Mouse (Mus musculus) forelimb bud, embryonic 11.5 days (tissue): ENCODE measurements around the gene Ttbk2.

Experiments used
- DNase-seq: peaks from one replicate; pipeline ENCODE4 v3.0.0-alpha.2; 2012; ENCODE audit warnings: low read depth, low spot score

Ttbk2 gene

GRCm38 (mm10) chr2:120748041-120748440, 102.4 kb downstream of the Ttbk2 start:
- no peak for DNase-seq

DNA sequence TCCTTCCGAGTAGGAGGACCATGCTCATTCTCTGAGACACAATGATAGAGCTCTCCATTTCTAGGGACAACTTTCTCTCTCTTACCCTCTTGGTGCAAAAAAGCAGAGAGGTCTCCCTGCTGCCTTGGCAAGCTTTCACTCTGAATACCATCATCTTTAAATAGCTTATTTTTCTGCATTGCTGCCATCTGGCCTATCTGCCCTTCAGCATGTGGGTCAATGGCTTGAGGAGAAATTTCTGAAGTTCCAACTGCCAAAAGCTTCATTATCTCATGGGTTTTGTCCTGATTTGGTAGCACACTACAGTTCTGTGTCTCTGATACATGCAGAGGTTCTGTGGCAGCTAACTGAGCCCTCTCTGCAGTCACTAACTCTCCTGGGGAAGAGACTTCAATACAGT, 104.9 kb downstream of the Ttbk2 start:
- DNase-seq = no peak

GRCm38 (mm10) chr2:120731877-120732530, 118.4 kb downstream of the Ttbk2 start:
- DNase-seq = no peak

- DNase-seq = peak; percentile 93
Measured at GRCm38 (mm10) chr2:120731167-120731862, 119.1 kb downstream of the Ttbk2 start.

DNA sequence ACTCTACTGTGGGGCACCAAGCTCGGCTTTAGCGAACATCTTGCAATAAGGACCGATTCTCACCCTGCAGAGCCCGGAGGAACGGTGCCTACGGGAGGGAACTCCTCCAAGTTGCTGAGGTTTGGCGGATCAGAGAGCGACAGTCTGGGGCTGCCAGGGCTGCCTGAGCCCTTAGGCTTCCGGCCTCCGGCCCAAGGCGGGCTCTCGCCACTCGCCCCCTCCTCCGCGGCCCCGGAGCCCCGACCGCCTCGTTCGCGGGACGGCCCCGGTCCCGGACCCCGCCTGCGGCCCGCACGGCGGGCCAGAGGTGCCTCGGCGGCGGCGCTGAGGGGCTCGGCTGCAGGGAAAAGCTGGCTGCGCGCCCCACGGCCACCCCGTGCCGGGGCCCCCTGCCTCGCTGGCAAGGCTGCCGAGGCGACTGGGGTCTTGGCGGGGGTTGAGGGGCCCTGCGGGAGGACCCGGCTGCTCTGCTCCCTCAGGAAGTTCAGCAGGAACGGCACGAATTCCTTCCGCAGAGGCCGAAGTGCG, 119.7 kb downstream of the Ttbk2 start:
- no peak for DNase-seq

DNA sequence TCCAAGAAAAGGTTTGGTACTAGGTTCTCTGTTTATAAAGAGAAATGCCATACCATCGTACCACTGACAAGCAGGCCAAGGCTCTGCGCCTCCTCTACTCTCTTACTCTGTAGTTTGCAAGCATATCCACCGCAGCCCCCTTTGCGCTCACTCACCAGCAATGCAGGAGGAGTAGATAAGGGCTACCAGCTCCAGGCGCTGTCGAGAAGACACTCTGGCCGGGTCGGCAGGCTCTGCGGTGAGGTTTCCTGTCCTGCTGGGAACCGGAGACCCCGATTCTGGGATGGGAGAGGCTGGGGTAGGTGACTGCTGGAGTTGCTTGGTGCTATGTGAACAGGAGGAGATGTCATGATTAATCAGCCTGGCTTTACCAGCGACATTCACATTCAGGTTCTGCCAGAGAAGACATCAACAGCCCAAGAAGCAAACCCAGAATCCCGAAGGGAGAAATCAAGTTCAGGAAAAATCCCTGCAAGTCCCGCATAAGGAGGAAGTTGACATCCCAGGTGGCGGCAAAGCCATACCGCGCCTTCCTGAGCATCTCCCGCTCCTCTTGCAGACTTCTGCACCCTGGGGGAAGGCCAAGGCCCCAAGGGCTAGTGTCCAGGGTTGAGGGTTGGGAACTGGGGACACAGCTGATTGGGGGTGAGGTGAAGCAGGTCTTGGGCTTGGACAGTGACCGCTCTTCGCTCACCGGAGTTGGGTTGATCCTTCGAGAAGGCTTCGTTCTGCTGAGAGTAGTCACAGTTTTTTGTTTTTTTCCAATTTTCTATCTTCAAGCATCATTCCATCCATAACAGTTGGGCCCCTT, 120.4 kb downstream of the Ttbk2 start:
- DNase-seq = no peak

DNA sequence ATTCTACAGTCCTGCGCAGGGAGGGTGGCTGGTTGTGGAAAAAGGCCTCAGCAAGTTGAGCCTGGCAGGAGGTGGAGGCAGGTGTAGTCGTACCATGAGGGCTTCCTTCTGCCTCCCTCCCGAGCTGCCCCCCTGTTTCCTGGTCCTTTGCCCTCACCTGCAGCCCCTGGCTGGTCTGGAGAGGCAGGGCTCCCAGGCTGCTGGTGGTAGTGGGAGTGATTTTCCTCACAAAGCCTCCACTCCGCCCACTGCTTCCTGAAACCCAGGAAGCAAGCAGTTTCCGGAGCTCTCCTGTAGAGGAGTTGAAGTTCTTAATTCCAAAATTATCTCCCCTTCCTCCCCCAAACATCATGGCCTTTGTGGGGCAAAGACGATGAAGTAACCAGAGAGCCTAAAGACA, 126.2 kb downstream of the Ttbk2 start:
- DNase-seq = no peak

DNA sequence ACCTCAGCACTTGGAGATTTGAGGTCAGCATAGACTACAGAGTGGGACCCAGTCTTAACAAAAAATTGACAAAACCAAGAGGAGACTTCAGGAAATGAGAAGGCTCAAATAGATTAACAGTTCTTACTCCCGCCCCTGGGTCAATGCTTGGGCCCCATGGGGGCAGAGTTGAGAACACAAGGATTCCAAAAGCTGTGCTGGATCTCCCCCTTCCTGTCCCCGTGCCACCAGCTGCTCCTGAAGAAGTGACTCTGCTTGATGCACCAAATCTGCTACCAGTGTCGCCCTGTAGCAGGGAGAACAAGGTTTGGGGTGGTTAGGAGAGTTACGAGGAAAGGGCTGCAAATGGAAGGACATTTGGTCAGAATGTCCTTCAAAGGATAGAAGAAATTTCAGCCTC, 126.8 kb downstream of the Ttbk2 start:
- DNase-seq = no peak

DNA sequence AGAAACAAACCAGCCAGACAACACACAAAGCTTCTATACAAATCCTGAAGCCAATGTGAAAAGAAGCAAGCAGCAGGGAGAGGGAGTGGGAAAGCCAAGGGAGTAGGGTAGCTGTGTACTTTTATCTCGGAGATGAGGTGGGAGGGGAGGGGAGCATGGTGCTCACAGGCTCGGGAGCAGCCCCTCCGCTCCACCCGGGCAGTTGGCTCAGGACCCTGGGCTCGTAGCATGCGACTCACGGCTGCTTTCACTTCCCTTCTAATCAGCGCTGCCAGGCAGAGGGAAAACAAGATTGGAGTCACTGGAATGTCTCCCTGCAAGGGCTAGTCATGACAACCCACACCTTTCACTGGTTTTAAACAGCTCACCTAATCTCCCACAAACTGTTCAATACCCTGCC, 127.9 kb downstream of the Ttbk2 start:
- no peak for DNase-seq

DNA sequence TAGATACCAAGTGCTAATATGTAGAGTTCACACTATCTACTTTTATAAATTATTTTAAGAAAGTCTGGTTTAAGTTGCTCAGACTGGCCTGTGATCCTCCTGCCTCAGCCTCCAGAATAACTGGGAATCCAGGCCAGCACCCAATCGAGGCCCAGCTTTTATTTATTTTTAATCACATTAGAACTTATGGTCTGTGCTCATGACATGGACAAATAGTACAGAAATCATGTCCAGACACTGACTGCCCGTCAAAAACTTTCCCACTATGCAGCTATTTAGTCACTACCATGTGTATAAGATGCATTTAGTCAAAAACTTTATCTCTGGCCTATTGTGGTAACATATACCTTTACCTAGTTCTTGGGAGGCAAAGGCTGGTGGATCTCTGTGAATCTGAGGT, 128.5 kb downstream of the Ttbk2 start:
- DNase-seq = no peak

GRCm38 (mm10) chr2:120720821-120721220, 129.6 kb downstream of the Ttbk2 start:
- DNase-seq = no peak

GRCm38 (mm10) chr2:120718496-120718895, 131.9 kb downstream of the Ttbk2 start:
- DNase-seq = no peak

DNA sequence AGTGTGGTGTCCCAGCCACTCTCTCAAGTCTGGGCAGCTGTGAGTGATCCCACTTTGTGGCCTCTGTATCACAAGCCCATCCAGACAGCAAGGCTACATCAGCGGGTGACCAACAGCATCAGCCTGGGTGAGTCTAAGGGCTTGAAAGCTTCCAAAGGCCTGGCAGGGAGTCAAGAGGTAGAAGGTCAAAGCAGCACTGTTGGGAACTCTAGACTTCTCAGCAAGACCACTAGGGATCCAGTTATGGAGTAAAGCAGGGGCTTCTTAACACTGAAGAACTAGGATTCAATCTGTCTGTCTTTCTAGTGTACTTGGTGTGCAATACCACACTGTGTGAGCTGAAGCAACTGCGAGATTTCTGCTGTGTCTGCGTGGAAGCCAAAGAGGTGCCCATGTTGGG, 137.0 kb downstream of the Ttbk2 start:
- DNase-seq = no peak

DNA sequence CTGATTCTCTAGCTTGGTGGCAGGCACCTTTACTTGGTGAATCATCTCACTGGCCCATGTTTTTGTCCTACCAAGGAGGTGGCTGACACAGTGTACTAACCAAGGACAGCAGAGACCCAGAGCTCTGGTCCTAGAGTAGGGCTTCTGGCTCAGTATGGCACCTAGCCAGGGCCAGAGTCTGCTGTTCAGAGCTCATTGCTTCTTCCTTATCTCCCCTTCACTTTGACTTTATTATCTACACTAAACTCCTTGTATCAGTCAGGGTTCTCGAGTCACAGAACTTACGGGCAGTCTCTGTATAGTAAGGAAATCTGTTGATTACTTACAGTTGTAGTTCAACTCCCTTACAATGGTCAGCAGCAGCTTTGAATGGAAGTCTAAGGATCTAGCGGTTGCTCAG, 139.5 kb downstream of the Ttbk2 start:
- no peak for DNase-seq

DNA sequence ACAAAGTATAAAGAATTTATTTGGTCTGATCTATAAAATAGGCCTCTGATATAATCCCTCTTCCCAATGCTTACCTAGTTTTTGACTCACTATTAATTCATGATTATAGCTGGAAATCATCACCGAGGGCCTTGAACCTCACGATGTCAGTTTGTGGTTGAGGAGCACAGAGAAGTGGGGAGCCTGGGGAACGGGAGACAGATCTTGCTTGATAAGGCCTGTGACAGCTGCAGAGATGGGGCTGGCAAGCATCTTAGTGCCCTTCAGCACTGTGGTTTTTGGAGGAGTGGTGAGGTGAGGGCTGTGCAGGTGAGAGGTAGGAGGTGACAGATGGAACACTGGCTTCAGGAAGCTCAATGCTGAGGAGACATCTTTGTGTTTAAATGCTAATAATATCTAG, 140.2 kb downstream of the Ttbk2 start:
- DNase-seq = no peak

- no peak for DNase-seq
Measured at GRCm38 (mm10) chr2:120707041-120707440, 143.4 kb downstream of the Ttbk2 start.

- no peak for DNase-seq
Measured at GRCm38 (mm10) chr2:120702675-120703074, 147.7 kb downstream of the Ttbk2 start.

DNA sequence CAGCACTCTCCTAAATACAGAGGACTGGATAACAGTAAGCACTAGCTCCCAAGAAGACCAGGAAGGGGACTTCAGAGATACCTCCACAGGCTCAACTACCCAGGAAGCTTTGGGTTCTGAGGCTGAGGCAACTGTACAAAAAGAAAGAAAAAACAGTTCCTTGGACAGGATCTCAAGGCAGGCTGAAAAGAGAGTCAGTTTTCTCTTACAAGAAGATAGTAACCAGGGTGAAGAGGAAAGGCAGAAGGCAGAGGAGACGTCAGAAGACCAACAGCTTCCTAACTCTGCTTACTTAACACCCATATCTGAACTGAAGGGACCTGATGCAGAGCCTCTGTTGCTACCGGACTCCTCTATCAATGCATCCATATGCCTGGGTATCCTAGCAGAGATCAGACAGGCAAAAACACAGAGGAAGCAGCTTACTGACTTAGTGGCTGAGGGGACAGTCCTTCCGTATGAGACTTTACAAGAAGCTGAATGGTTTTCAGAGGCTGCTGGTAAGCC, 150.0 kb downstream of the Ttbk2 start:
- no peak for DNase-seq

DNA sequence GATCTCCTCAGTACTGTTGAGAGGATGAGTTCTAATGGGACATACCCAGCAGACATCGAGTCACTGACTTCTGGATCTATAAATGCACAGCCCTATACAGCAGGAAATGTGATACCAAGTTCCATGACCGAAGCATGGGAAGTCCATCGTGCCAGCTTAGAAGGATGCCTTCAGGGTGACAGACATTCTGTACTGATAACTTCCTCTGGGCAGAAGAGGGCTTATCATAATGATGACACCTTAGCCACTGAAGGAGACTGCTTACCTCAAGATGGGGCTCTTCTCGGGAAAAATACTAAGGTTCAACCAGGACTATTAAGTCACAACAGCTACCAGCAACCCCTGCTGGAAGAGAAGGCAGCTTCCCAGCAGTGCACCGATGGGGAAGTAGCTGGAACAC, 152.6 kb downstream of the Ttbk2 start:
- DNase-seq = no peak
